Mouse (Mus musculus) frontal cortex, adult 2 months (tissue): ENCODE measurements around the gene Anp32a. TPM values are rescaled to one million over a fixed set of nuclear protein-coding genes. Genes with fewer than 3 reads are reported as not detected.

Experiments
- DNase-seq, 2 experiments: peaks; one replicate each; pipeline ENCODE4 v3.0.0; 2022; ENCODE audit warnings: low spot score in 1 of 2; ENCODE audit errors: extremely low spot score in 1 of 2
- polyA plus RNA-seq: library from polyadenylated mRNA; depleted of rRNA; stranded (reverse); fragments of >200 nt; gene quantifications from 2 replicates; pipeline ENCODE4 v1.2.3, GENCODE M21; 2012; rRNA removed

The Anp32a gene
- 608 and 638 TPM in 2 replicates for polyA plus RNA-seq

DNA sequence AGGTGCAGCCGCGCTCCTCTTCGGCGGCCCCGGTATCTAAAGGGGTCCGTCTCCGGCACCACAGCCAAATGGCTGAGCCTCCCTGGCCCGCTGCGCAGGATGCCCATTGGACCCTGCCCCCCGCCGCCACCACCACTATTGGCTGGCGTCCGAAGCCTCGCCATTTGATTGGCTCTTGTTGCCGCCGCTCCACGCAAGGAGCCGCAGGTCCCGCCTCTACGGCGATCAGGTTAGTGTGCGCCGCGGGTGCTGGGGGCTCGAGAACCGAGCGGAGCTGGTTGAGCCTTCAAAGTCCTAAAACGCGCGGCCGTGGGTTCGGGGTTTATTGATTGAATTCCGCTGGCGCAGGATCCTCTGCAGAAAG, at the start of gene Anp32a:
TSS of gene Anp32a (plus strand) at position 171 of the 364 bp plus-strand sequence.
- peak; percentile 96 to 99 for DNase-seq

DNA sequence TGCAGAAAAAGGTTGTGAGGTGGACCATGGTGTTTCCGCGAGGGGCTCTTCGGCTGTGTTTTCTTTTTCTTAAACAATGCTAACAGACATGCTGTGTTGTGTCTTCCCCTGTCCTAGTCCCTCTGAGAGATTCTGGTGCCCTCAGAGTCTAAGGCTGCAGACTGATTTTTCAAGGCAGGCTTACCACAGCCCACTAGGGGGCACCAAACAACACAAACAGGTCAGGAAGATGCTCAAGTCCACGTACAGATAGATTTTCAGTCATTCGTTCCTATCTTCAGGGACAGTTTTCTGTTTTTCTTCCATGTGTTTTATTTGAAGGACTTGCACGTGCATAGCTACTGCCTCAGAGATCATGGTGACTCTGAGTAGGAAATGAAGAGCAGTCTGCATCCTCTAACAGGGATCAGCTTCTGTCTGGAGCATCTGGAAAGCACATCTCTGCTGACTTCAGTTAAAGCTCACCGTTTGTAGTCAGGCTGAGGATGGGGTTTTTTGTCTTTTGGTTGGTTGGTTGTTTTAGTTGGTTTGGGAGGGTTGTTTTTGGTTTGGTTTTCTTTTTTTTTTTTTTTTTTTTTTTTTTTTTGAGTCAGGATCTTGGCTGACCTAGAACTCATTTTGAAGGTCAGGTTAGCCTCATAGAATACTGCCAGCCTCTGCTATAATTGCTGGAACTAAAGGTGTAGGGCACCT, 45.9 kb upstream of the Anp32a start:
- peak; percentile 60 to 95 for DNase-seq

DNA sequence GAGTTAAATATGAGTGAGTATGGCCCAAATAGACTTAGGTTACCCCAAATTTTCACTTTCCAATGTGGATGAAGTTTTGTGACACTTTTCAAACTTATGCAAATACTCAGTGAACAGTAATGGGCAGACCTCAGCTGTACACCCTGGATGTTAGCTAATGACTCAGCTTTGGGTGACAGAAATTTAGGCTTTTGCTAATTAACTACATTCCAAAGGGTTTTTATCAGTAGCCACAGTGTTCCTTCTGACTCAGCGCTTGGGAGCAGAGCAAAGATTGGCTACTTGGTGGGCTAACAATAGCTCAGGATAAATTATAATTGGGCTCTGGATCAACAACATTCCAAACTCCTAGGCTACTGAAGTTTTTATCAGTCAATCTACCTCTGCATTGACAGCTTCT, 44.2 kb upstream of the Anp32a start:
- no peak for DNase-seq

DNA sequence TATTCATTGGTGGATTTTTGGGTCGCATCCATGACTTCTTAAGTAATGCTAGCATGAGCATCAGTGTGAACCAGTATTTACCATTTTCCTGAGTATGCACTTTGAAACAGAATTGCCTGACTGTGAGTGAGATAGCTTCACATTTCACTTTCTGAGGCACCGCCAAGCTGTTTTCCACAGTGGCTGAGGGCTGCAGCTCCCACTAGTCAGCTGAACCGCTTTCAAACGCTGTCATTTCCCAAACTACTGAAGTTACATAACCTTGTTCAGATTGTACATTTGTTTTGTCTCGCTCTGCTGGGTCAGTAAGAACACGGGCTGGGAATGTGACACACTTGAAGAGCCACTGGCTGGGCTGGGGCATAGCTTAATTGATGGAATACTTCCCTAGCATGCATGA, 25.5 kb upstream of the Anp32a start:
- DNase-seq = peak; percentile 10 to 49

DNA sequence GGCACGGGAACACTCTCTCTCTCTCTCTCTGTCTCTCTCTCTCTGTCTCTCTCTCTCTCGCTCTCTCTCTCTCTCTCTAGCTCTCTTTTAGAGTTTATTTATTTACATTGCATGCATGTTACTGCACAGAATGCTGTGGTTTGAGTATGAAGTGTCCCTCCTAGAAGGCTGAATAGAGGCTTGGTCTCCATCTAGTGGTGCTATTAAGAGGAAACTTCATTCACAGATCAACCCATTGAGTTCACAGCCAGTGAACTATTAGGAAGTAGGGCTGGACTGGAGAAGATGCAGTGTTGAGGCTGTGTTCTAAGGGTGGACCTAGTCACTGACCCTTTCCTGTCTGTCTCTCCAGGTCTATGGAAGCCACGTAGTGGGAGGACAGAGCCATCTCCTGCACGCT, 22.4 kb upstream of the Anp32a start:
- no peak for DNase-seq

DNA sequence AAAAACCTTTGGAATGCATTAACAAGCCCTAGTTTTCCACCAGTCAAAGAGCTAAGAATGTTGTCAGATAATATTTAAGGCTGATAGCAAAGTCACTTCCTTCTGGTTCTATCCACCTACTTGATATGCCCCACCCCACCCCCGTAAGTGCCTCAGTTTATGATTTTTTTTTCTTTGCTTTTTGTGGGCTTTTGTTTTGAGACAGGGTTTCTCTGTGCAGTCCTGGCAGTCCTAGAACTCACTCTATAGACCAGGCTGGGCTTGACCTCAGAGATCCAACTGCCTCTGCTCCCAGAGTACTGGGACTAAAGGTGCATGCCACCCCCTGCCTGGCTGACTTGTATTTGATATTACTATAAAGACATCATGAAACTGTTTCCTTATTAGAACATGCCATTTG, 17.3 kb upstream of the Anp32a start:
- no peak for DNase-seq

DNA sequence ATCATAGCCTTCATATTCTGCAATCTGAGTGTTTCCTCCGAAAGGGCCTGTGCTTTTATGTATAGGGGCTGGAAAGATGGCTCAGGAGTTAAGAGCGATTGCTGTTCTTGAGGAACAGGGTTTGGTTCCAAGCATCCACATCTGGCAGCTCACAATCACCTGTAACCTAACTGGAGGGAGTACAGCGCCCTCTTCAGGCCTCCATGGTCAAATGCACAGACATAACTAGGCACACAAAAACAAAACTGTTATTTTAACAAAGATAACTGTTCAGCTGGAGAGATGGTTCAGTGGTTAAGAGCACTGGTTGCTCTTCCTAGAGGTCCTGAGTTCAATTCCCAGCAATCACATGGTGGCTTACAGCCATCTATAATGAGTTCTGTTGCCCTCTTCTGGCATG, 15.1 kb upstream of the Anp32a start:
- no peak for DNase-seq

DNA sequence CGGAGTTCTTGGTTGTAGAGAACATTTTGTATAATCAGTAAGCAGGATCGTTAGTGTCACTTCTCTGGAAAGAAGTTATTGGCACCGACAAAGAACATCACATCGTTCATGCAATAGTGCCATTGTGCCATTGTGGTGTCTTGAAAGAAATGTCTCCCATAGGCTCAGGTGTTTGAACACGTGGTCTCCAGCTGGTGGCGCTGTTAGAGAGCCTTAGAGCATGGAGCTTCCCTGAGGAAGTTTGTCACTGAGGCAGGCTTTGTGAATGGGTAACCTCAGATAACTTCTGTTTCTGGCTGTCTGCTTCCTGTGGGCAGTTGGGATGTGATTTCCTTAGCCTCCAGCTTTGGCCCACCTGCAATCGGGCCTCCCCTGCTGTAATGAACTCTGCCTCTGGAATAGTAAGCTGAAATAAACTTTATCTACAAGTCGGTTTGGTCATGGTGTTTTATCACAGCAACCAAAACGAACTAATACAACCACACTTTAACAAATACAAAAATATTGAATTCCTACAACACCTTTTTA, 6.7 kb upstream of the Anp32a start:
- no peak for DNase-seq

DNA sequence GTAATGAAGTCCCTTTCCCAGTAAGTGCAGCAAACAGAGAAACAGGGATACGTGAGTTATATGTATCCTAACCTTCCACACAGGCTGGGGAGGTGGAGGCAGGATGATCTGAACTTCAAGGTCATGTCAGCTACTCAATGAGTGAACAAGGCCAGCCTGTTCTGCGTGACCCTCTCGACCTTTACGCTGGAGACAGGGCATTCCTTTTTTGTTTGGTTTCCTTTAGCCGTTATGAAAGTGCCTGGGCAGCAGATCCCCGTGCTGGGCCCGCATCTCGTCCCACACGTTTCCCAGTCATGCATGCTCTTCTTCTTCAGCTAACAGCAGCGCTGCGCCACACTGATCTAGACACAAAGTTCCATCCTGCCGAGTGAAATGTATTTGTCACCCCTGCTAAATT, 5.7 kb upstream of the Anp32a start:
- no peak for DNase-seq

DNA sequence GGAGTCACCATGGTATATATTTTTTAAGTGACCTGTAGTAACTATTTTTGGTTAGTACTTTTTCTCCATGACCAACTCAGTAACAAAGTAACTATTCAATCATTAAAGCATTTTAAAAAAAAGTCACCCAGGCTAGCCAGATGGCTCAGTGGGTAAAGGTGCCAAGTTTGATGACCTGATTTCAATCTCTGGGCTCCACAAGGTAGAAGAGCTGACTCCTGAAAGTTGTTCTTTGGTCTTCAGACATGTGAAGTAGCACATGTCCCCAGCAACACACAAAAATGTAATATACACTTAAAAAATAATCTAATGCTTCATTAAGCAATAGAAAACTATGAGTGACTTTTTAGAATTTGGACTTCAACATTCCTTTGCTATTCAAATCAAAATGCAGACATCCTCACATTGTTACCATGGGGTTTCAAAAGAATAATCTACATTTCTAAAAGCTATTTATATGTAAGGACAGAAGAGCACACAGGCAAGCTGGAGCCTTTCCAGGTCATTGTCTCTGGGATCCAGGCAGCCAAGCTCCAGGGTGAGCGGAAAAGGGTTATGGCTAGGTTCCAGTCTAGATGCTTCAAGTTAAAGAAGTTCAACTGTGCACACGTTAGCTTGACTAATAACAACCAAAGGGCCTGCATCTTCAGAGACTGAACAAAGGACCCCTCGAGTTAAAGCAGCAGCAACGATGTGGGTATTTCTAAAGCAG, 3.0 kb upstream of the Anp32a start:
- DNase-seq = no peak

DNA sequence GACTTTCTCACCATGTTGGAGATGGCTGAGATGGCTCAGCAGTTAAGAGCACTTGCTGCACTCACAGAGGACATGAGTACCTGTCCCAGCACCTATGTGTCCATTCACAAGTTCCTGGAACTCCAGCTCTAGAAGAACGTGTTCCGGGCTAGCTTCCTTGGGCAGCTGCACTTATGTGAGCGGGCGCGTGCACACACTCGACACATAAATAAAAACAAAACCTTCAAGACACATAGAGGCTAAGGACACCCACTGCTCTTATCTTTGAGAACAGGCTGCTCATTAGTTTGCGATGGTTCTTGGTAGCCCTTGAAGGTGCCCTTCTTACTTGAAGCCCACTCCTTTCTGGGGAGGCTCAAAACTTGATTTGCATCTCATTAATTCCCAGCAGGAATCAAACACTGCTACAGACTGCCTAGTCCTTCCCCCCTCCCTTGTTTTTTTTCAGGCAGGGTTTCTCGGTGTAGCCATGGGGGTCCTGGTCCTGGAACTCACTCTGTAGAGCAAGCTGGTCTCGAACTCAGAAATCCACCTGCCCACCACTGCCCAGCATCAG, 2.4 kb upstream of the Anp32a start:
- no peak for DNase-seq

DNA sequence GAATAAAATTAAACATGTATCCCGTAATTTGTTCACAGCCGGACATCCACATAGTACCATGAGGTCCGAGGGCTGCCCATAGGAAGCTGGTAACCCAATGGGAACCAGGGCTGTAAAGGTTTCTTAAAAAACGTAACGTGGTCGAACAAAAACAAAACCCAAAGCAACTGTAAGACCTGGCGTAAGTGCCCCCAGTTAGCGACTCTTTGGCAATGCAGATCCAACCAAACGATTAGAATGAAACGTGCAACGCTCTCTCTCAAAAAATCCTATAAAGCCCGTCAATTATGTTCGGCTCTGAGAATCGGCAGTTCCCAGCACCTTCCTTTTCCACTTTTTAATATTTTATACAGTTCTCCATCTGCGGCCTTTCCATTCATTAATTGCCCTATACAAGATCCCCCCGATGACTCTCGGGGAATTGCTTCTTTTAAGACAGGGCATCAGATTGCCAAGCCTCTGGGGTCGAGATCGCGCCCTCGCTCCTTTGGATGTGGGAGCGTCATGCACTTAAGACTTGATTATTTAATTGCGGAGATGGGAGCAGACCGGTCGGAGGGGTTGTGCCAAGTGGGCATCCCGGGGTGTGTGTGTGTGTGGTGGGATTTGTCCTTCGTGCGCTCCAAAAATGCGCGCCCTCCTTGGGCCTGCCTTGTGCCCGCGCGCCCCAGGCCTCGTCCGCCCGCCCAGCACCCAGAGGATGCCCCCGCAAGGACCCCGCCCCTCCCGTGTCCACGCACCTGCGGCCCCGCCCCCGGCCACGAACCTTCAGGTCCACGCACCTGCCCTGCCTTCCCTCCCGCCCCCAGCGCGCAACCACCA, 581 bp upstream of the Anp32a start:
- DNase-seq = no peak

DNA sequence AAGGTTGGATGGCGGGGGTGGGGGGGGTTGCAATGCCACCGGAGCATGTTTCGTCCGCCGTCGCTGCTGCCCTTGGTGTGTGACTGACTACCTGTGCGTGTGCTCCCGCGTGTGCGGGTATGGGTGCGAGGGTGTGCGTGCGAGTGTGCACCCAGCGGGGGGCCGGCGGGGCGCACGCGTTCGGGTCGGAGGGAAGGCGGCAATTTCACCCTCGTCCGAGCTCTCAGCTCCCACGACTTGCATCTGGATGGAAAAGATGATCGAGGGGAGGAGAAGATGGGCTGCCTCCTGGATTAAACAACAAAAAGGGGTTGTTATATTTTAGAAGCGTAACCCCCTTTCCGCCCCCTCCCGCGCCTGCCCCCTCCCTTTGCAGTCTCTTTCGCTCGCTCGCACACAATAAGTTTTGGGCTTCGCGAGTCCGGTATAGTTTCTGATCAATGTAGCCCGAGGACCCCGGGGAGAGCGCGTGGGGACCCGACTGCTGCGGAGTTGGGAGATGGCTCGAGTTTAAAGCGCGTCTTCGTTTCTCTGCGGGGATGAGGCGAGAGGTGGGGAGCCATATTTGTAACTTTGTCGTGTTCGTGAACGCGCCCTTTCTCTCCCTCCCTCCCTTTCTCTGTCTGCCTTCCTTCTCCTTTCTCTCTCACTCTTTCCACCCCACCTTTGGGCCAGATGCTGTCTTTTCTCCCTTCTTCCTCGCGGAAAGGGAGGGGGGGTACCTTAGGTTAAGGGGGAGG, 778 bp downstream of the Anp32a start:
- DNase-seq = no peak

DNA sequence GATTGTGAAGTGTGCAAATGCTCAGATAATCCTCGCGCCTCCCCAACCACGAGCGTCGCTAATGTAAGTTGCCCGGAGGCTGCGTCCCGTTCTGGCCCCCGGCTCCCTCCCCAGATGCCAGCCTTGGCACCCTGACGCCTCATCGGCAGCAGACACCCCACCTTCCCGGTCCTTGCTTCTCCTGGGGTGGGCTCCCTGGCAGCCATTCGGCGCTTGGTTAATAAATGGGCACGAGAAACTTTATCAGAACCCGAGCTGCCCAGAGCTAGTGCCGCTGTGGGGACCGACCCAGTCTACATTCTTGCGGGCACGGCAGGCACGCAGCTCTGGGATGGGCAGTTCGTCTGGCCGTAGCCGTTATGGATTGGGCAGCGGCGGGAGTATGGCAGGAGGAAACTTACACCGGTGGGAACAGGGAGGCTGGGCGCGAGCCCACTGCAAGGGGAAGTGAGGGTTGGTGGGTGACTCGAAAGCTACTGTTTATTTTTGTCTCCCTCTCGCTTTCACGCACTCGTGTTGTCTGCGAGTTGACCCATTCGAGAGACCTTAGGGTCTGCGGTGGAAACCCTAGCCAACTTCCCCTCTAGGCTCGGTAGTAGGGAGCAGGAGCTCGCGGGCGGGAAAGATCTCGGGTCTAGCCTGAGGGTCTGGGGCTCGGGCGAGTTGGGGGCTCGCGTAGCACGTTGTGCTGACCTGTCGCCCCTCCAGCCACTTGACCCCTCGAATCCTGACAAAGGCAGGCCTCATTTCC, 1.5 kb downstream of the Anp32a start:
- peak in 1 of 2 experiments; percentile 36 for DNase-seq

DNA sequence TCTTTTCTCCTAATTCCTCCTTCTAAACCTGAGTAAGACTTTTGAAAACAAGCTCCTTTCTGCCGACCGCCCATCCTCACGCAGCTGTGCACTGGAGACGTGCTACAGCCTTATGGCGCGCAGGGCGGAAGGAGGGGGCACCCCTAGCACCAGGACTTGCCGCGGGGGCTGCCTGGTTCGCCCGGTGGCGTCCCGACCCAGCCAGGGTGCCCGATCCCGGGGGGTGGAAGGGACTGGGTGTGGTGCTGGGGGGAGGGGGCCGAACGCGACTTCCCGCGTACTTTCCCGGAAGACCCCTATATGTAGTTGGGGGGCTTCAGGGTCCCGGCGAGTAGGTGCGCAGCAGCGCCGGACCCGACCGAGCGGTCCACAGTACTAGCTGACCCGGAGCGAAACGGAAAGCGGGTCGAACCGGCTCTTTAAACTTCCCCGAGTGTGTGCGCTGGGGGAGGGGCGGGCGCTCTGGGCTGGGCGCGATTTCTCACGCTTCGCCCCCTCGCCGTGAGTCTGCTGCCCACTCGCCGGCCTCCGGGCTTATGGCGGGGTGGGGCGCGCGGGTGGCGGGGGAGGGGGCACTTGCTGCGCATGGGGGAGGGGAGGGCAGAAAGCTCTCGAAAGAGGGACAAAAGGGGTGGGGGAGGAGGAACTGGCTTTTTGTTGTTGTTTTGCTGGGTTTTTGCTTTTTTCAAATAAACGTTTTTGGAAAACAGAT, 2.3 kb downstream of the Anp32a start:
- peak in 1 of 2 experiments; percentile 76 for DNase-seq

DNA sequence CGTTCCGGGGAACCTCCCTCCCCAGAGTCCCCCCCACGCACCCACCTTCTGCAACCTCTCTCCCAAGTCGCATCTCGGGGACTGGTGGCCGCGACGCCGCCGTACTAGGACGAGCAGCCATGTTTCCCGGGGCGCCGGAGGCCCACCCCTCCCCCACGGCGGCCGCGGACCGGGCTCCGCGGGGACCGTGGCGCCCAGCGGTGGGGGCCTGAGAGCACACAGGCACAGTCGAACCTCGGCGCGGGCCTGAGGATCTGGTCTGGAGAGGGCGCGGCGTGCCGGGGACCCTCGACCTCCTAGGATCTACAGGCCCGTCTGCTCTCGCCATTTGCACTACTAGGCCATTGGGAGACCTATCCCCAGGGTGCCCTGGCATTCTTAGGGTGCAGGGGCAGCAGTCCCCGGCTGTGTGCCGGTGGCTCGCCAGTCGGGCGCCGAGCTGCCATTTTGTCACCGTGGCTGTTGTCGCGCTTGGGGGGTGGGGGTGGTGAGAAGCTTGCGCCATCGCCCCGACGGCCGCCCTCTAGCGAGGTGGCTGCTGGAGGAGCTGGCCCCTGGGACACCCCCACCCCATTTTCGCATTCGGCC, 2.9 kb downstream of the Anp32a start:
- DNase-seq = peak in 1 of 2 experiments; percentile 65

DNA sequence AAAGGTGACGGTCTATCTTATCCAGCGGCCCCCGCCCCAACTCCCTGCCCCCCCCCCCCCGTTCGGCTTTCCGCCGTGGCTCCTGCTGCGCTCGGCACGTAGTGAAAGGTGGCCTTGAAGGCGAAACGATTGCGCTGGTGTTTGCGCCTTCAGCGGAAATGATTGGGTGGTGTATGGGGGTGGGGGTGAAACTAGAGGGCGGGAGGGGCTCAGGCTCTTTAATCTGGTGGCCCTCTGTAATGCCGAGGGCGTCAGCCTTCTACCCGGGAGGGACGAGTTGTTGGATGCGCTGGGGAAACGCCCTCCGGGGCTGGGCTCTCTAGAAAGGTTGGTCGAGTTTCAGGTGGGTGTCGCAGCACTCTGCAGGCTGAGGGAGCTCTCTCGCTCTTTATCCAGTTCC, 3.5 kb downstream of the Anp32a start:
- DNase-seq = peak in 1 of 2 experiments; percentile 70

DNA sequence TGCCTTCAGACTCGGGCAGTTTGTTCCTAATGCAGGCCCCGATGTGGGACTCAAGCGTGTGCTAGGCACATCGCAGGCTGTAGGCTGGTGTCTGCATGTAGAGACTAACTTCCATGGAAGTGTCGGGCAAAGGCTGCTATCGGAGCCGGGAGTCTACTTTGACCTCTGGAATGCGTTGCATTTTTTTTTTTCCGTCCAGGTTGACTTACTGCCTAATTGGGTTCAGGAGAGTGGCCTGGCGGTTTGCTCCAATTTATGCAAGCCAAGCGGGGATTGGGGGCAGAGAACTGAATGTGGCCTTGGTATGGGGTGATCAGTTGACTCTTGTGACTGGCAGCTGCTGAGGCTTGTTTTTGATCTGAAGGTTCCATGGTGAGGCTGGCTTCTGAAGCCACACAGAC, 4.0 kb downstream of the Anp32a start:
- DNase-seq = no peak
